Mouse (Mus musculus): ENCODE measurements at regions not wholly inside any gene's neighbourhood (a gene's known extent, or its start where the extent isn't known, plus 50 kb on each side); places are given as distances from the start of the nearest gene placed in this dataset.

DNA sequence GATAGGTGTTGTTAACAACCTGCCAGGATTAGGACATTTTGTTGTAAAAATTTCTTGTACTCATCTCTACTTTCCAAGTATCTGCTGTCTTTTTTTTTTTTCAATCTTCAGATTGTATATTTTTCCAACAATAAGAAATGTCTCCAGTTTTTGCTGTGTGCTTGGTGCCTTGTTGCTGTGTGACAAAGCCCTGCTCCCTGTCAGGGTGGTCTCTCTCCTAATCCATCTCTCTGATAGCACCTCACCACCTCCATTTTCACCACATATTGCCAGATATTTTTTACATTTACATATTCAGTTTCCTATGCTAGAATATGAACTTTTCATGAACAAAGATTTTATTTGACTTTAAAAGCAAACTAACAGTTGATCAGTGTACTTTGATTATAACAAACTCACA is 50.1 kb upstream of the Spred1 start:
- H3K27me3 ChIP-seq (ENCODE audit: control insufficient read depth, insufficient read depth, low read length): no peaks in the 10 kb centered on the region
- no peaks in the 10 kb centered on the region for H3K36me3 ChIP-seq (ENCODE audit: control insufficient read depth, insufficient read depth, low read length)
- no peak for ATAC-seq (ENCODE audit: low read depth)
- no peak overlapping the region for H3K9ac ChIP-seq (replicated peaks; ENCODE audit: low read depth, low read length)
- H3K4me3 ChIP-seq (ENCODE audit: low read depth, low read length): no peak overlapping the region
- H3K9me3 ChIP-seq (ENCODE audit: control insufficient read depth, low read length): no peaks in the 10 kb centered on the region
- H3K27ac ChIP-seq (ENCODE audit: low read depth, low read length): no peak overlapping the region
- no peaks in the 10 kb centered on the region for H3K4me1 ChIP-seq (ENCODE audit: control insufficient read depth, insufficient read depth, low read length)
- H3K4me2 ChIP-seq (ENCODE audit: low read depth, low read length): no peak overlapping the region

Measured in neural tube, embryonic 14.5 days (tissue).